Mouse (Mus musculus) left cerebral cortex, postnatal 4 days (tissue): ENCODE data around the gene Olfr920. TPM values are rescaled to one million over a fixed set of nuclear protein-coding genes. Genes with fewer than 3 reads are reported as not detected.

Experiments
- DNase-seq: peaks from one replicate; pipeline ENCODE4 v3.0.0-alpha.2; 2022
- intact Hi-C: fragments of 180-260 bp; cut with DNase I; formaldehyde crosslinking; loops from one replicate; pipeline ENCODE4 v1.15.1; 2025
- total RNA-seq, 2 experiments: library from RNA; stranded (reverse); gene quantifications; 2 replicates each; pipeline ENCODE4 v1.2.3; 2021

Olfr920 gene
- total RNA-seq: under 1 TPM in 1 of 2 experiments, not detected in 1; 0.06 TPM

DNA sequence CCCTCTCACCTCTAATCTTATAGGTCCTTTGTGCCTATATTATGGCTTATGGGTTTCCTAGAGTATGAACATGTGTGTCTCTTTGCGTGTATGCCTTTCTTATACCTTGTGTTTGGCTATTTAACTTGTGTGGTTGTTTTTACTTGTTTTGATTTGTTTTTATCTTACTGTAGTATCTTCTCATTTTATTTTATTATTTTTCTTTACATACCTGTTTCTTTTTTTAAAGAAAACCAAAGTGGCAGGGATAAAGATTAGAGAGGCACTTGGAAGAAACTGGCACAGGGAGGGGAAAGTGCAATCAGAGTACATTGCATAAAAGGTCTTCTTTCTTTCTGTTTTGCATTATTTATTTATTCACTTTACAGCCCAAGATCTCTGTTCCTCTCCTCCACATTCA is at the start of gene Olfr920:
TSS of gene Olfr920 (plus strand) at position 301 of the 400 bp plus-strand sequence.
- intact Hi-C loops: no loop called here
- no peak for DNase-seq

GRCm38 (mm10) chr9:38718102-38718501 is 34.0 kb upstream of the Olfr920 start, which contains the start of gene Vwa5a:
Gene Vwa5a, plus strand, starts transcription at chr9:38718268.
- intact Hi-C loops: no loop called here
- DNase-seq: no peak

GRCm38 (mm10) chr9:38718927-38719441 is 33.1 kb upstream of the Olfr920 start:
- intact Hi-C loops: no loop called here
- DNase-seq: no peak

DNA sequence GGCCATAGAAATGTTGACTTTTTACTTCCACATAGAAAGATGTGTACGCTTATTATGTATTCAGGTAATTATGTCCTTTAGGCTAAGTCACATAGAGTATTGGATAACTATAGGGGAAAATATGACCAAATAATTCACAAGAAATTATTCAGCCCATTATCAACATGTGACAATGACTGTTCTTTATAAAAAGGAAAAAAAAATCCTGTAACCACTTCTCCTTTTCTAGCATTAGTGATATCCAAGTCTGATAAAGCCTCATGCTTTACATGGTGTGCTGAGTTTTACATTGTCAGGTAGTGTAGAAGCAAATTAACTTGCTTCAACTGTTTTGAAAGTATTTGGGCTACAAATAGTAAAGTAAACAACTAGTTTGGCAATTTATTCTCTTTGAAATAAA is 28.1 kb upstream of the Olfr920 start:
- DNase-seq: no peak
- intact Hi-C loops: no loop called here

- intact Hi-C loops: no loop called here
These were observed 23.9 kb upstream of the Olfr920 start for GRCm38 (mm10) chr9:38728218-38728617.

DNA sequence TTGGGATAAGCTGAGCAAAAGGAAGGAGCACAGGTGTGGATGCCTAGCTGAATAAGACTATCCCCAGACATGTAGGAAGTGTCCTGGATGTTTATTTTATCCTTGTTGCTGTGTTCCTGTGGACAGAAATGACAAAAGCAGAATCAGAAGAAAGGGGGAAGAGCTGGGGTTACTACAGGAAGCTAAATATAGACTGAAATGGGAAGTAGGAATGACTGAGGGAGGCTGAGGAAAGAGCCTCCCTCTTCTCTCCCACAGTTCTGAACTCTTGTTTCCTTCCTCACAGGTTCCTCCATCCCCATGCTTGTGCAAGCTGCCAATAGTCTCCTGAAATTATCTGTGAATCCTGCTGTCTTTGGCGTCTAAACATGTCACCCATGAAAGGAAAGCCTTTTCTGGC is 10.7 kb upstream of the Olfr920 start:
- no peak for DNase-seq
- intact Hi-C loops: no loop called here

More at GRCm38 (mm10) chr9:38728218-38728617, 23.9 kb upstream of the Olfr920 start:
- no peak for DNase-seq

- DNase-seq: no peak
- intact Hi-C loops: no loop called here
These were observed 7.3 kb upstream of the Olfr920 start for GRCm38 (mm10) chr9:38744619-38745315.

DNA sequence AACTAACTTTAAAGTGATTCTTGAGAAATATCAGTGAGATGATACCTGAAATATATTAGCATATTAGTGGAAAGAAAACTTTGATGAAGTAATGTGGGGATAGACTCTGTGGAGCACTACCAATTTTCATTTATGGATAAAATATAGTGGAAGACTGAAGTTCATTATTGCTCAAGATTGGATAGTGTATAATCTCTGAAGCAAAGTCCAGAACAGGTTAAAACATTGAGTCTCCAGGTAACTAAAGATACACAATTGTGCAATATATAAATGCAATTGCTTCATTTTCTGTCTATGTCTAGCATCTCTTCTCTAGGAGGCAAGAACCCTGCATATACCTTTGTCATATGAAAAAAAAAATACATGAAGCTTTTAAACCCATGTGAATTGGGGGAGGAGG is 20.7 kb downstream of the Olfr920 start, which contains the start of gene Olfr921:
TSS of gene Olfr921 (plus strand) at position 301 of the 400 bp plus-strand sequence.
- no peak for DNase-seq
- intact Hi-C loops: no loop called here

- DNase-seq: no peak
- intact Hi-C loops: no loop called here
These were observed 40.6 kb downstream of the Olfr920 start for GRCm38 (mm10) chr9:38792689-38793088.

GRCm38 (mm10) chr9:38805696-38806095 is 53.6 kb downstream of the Olfr920 start:
- DNase-seq: no peak
- intact Hi-C loops: loop anchor here (10.0 kb wide), 1 partner anchor 1479 kb away; no protein-coding TSS in a partner anchor

Other genes starting within 250 kb of the Olfr920 start
- gene Olfr911-ps1, start 230.7 kb upstream of the Olfr920 start, total RNA-seq: not detected
- not detected for gene Olfr910, start 214.4 kb upstream of the Olfr920 start, total RNA-seq
- not detected for gene Olfr912, start 172.1 kb upstream of the Olfr920 start, total RNA-seq
- not detected for gene Olfr913, start 159.5 kb upstream of the Olfr920 start, total RNA-seq
- gene Olfr914, start 147.2 kb upstream of the Olfr920 start, total RNA-seq: not detected
- not detected for gene Olfr916, start 92.4 kb upstream of the Olfr920 start, total RNA-seq
- not detected for gene Olfr917, start 86.5 kb upstream of the Olfr920 start, total RNA-seq
- not detected for gene Olfr918, start 77.7 kb upstream of the Olfr920 start, total RNA-seq
- gene Olfr919, start 48.6 kb upstream of the Olfr920 start, total RNA-seq: not detected
- 1 to 10 TPM; 6.6 to 7.6 TPM for gene Vwa5a, start 34.0 kb upstream of the Olfr920 start, total RNA-seq
- gene Olfr921, start 20.8 kb downstream of the Olfr920 start, total RNA-seq: not detected
- gene Olfr922, start 62.3 kb downstream of the Olfr920 start, total RNA-seq: not detected
- not detected for gene Olfr923, start 74.2 kb downstream of the Olfr920 start, total RNA-seq
- not detected for gene Olfr924, start 92.2 kb downstream of the Olfr920 start, total RNA-seq
- not detected for gene Olfr26, start 102.8 kb downstream of the Olfr920 start, total RNA-seq
- gene Olfr926, start 124.8 kb downstream of the Olfr920 start, total RNA-seq: not detected
- not detected for gene Olfr930, start 177.5 kb downstream of the Olfr920 start, total RNA-seq
- gene Olfr933, start 220.0 kb downstream of the Olfr920 start, total RNA-seq: not detected
- gene Olfr934, start 236.0 kb downstream of the Olfr920 start, total RNA-seq: not detected
- gene Olfr935, start 247.4 kb downstream of the Olfr920 start, total RNA-seq: not detected